In the genomic region with DNA sequence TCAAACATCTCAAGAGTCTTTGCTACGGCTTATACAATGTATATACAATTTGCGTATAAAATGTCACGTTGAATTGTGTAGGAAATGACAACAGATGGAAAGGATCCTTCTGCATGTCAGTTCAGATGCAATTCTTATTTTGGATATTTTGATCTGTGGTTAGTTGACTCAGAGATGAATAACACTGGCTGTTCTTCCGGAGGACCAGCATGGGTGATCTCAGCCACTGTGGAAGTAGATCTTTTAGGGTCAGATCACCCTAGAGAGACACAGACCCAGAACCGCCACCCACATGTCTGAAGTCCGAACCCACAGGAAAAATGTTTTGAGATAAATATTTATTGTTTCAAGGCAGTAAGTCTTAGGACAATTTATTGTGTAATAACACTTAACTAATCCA, we compare ENCODE assay signal across 21 mouse cellular contexts.
DNase-seq lines count a peak whose midpoint lies in the region; ATAC-seq and TF ChIP-seq lines count a peak whose summit lies in the region.
"Had no signal": no experiment of that assay in that cellular context is flagged by ENCODE, and none has a peak within 500 bp of the region (broad histone marks: within the 10 kb centered on the region; RNA-seq: fewer than 3 reads in every experiment).

No protein-coding gene starts in this region.

- ATAC-seq in kidney, postnatal 0 days (replicated peaks; ENCODE audit: low FRiP score, low read depth), result no peak
- no peak for ATAC-seq in kidney, embryonic 16.5 days (ENCODE audit: low FRiP score, low TSS enrichment)
- ATAC-seq: forebrain, embryonic 15.5 days; hindbrain, embryonic 16.5 days; inflammation-experienced regulatory T-cells, adult 6 months; Patski had no signal

- no peaks in the 10 kb centered on the region for H3K79me3 ChIP-seq in C2C12 (ENCODE audit: low read depth)

- no peak overlapping the region for H3K4me3 ChIP-seq in heart, embryonic 10.5 days
- H3K4me3 ChIP-seq in kidney, postnatal 0 days (replicated peaks; ENCODE audit: low read depth, low read length), result no peak overlapping the region
- no peak overlapping the region for H3K4me3 ChIP-seq in kidney, embryonic 16.5 days (ENCODE audit: low read length)
- H3K4me3 ChIP-seq in C2C12 (ENCODE audit: insufficient read depth, poor library complexity, severe bottlenecking), result no peak overlapping the region
- H3K4me3 ChIP-seq: embryonic facial prominence, embryonic 12.5 days; forebrain, embryonic 15.5 days; heart, embryonic 13.5 days; hindbrain, embryonic 12.5 days had no signal

- H3K9ac ChIP-seq in kidney, postnatal 0 days (ENCODE audit: low read depth, low read length), result no peak overlapping the region
- no peak overlapping the region for H3K9ac ChIP-seq in kidney, embryonic 16.5 days (replicated peaks; ENCODE audit: low read length)
- H3K9ac ChIP-seq: embryonic facial prominence, embryonic 12.5 days; forebrain, embryonic 15.5 days; heart, embryonic 13.5 days; hindbrain, embryonic 12.5 days had no signal

- H3K4me2 ChIP-seq in kidney, postnatal 0 days (ENCODE audit: low read length), result no peak overlapping the region
- no peak overlapping the region for H3K4me2 ChIP-seq in kidney, embryonic 16.5 days (replicated peaks; ENCODE audit: low read depth, low read length)
- H3K4me2 ChIP-seq: embryonic facial prominence, embryonic 12.5 days; forebrain, embryonic 15.5 days; heart, embryonic 13.5 days; hindbrain, embryonic 12.5 days had no signal

- H3K79me2 ChIP-seq in C2C12 (ENCODE audit: control insufficient read depth, insufficient read depth), result no peaks in the 10 kb centered on the region

- no peaks in the 10 kb centered on the region for H3K9me3 ChIP-seq in heart, embryonic 10.5 days
- no peaks in the 10 kb centered on the region for H3K9me3 ChIP-seq in kidney, postnatal 0 days (replicated peaks; ENCODE audit: low read length)
- no peaks in the 10 kb centered on the region for H3K9me3 ChIP-seq in kidney, embryonic 16.5 days (ENCODE audit: low read length)
- H3K9me3 ChIP-seq: embryonic facial prominence, embryonic 12.5 days; forebrain, embryonic 15.5 days; heart, embryonic 13.5 days; hindbrain, embryonic 12.5 days had no signal

- H3K27me3 ChIP-seq in heart, embryonic 10.5 days (ENCODE audit: insufficient read depth, poor library complexity, severe bottlenecking), result no peaks in the 10 kb centered on the region
- H3K27me3 ChIP-seq in kidney, postnatal 0 days (ENCODE audit: insufficient read depth, low read length), result no peaks in the 10 kb centered on the region
- H3K27me3 ChIP-seq in kidney, embryonic 16.5 days (ENCODE audit: insufficient read depth, low read length), result no peaks in the 10 kb centered on the region
- no peaks in the 10 kb centered on the region for H3K27me3 ChIP-seq in C2C12 (ENCODE audit: control insufficient read depth, insufficient read depth, insufficient read length)
- H3K27me3 ChIP-seq: embryonic facial prominence, embryonic 12.5 days; forebrain, embryonic 15.5 days; hindbrain, embryonic 12.5 days; Patski had no signal

- TF ChIP-seq CTCF in kidney, postnatal 0 days (IDR thresholded peaks at IDR 0.05; ENCODE audit: low read depth), result no peak
- no peak for TF ChIP-seq CTCF in C2C12 (IDR thresholded peaks at IDR 0.05; ENCODE audit: control insufficient read depth, insufficient read depth, insufficient read length)

- no peaks in the 10 kb centered on the region for H3K36me3 ChIP-seq in heart, embryonic 10.5 days
- H3K36me3 ChIP-seq in kidney, postnatal 0 days (ENCODE audit: insufficient read depth, low read length), result no peaks in the 10 kb centered on the region
- no peaks in the 10 kb centered on the region for H3K36me3 ChIP-seq in kidney, embryonic 16.5 days (ENCODE audit: insufficient read depth, low read length)
- H3K36me3 ChIP-seq in C2C12 (ENCODE audit: control insufficient read depth, insufficient read depth), result no peaks in the 10 kb centered on the region
- H3K36me3 ChIP-seq: embryonic facial prominence, embryonic 12.5 days; forebrain, embryonic 15.5 days; heart, embryonic 13.5 days; hindbrain, embryonic 12.5 days had no signal

- 93% methylated on average over 6 of the region's 6 CpGs for WGBS in heart, embryonic 10.5 days
- 77% methylated on average over 6 of the region's 6 CpGs for WGBS in kidney, postnatal 0 days
- 76% methylated on average over 6 of the region's 6 CpGs for WGBS in kidney, embryonic 16.5 days

- no peak for DNase-seq in heart, embryonic 10.5 days (ENCODE audit: low spot score)
- no peak for DNase-seq in heart, adult 18-20 months
- no peak for DNase-seq in kidney, postnatal 0 days (ENCODE audit: low spot score)
- no peak for DNase-seq in ovary, postnatal 36 days (ENCODE audit: low spot score)
- no peak for DNase-seq in ovary, adult 18-20 months (ENCODE audit: low spot score)
- DNase-seq: adrenal gland, adult 8-10 months; B cell, adult 2 months; cerebellum, adult 11-12 months; cerebellum, adult 9-10 months; cerebellum, postnatal 25 days; gastrocnemius, postnatal 10 days; heart, postnatal 4 days had no signal

- peaks cover 43% of the 10 kb centered on the region for H3K4me1 ChIP-seq in heart, embryonic 10.5 days
- H3K4me1 ChIP-seq in kidney, postnatal 0 days (replicated peaks; ENCODE audit: insufficient read depth, low read length), result peaks cover 4% of the 10 kb centered on the region; the same call in 1 of the 2 replicates
- peaks cover 13% of the 10 kb centered on the region for H3K4me1 ChIP-seq in kidney, embryonic 16.5 days (ENCODE audit: insufficient read depth, low read length)
- H3K4me1 ChIP-seq: embryonic facial prominence, embryonic 12.5 days; forebrain, embryonic 15.5 days; hindbrain, embryonic 12.5 days had no signal

- no peak overlapping the region for H3ac ChIP-seq in C2C12 (ENCODE audit: control insufficient read depth, insufficient read length, low read depth)

- H3K27ac ChIP-seq in heart, embryonic 10.5 days, result 0 out of 2 replicates have a peak overlapping the region, but pooled peaks have one; percentile 59
- H3K27ac ChIP-seq in kidney, postnatal 0 days, result 0 out of 2 replicates have a peak overlapping the region, but pooled peaks have one; percentile 28
- H3K27ac ChIP-seq in kidney, embryonic 16.5 days (ENCODE audit: low read length), result no peak overlapping the region
- H3K27ac ChIP-seq: embryonic facial prominence, embryonic 12.5 days; forebrain, embryonic 15.5 days; hindbrain, embryonic 12.5 days had no signal

TF ChIP-seq in C2C12, 6 proteins besides CTCF, POLR2A, EP300 and RAD21:
- TF ChIP-seq FOSL1 (IDR thresholded peaks at IDR 0.05; ENCODE audit: insufficient read depth, low read length, poor library complexity, severe bottlenecking) (peak; percentile 63), CEBPB (IDR thresholded peaks at IDR 0.05; ENCODE audit: low read depth) (no peak), MAX (IDR thresholded peaks at IDR 0.05) (no peak), MYOG (IDR thresholded peaks at IDR 0.05; ENCODE audit: control insufficient read depth, extremely low read depth, insufficient read length) (no peak), MYOD1 (IDR thresholded peaks at IDR 0.05; ENCODE audit: control insufficient read depth, insufficient read length, low read depth) (no peak)
